Mouse (Mus musculus): Measurements from ENCODE around the gene Psmd7. TPM values are rescaled to one million over a fixed set of nuclear protein-coding genes. Genes with fewer than 3 reads are reported as not detected.

The Psmd7 gene
- total and polyA plus RNA-seq, 3 experiments: 55.3 to 101 (median 91.2) TPM

- no peaks in the 10 kb centered on the region for H3K36me3 ChIP-seq (ENCODE audit: control insufficient read depth, insufficient read depth, low read length)
- intact Hi-C loops (cut with DNase I): no loop called here
- no peak overlapping the region for H3K27ac ChIP-seq
- 86% methylated on average over 10 of the region's 10 CpGs for WGBS
- H3K4me1 ChIP-seq (ENCODE audit: control insufficient read depth, insufficient read depth, low read length): no peaks in the 10 kb centered on the region
- H3K4me3 ChIP-seq: no peak overlapping the region
- H3K79me2 ChIP-seq (replicated peaks; ENCODE audit: control insufficient read depth, insufficient read depth, low read length): no peaks in the 10 kb centered on the region
- TF ChIP-seq CTCF (IDR thresholded peaks at IDR 0.05) (no peak), POLR2A (IDR thresholded peaks at IDR 0.05; ENCODE audit: insufficient read depth, low read depth, low read length) (no peak), EP300 (IDR thresholded peaks at IDR 0.05; ENCODE audit: insufficient read depth, low read depth, low read length) (no peak)
- no peaks in the 10 kb centered on the region for H3K27me3 ChIP-seq (ENCODE audit: control insufficient read depth, insufficient read depth, low read length)
- no peak for DNase-seq
- no peak overlapping the region for H3K9ac ChIP-seq (ENCODE audit: low read depth, low read length)
These were observed 33.8 kb upstream of the Psmd7 start for GRCm38 (mm10) chr8:107621930-107622623.

- intact Hi-C loops (cut with DNase I): no loop called here
- TF ChIP-seq POLR2A (IDR thresholded peaks at IDR 0.05; ENCODE audit: insufficient read depth, low read depth, low read length): no peak
- TF ChIP-seq CTCF (IDR thresholded peaks at IDR 0.05): no peak
- no peak for TF ChIP-seq EP300 (IDR thresholded peaks at IDR 0.05; ENCODE audit: insufficient read depth, low read depth, low read length)
- no peak overlapping the region for H3K27ac ChIP-seq
- H3K36me3 ChIP-seq (ENCODE audit: control insufficient read depth, insufficient read depth, low read length): no peaks in the 10 kb centered on the region
- no peak overlapping the region for H3K9ac ChIP-seq (ENCODE audit: low read depth, low read length)
- DNase-seq: no peak
- H3K79me2 ChIP-seq (replicated peaks; ENCODE audit: control insufficient read depth, insufficient read depth, low read length): no peaks in the 10 kb centered on the region
- no peak overlapping the region for H3K4me3 ChIP-seq
- H3K27me3 ChIP-seq (ENCODE audit: control insufficient read depth, insufficient read depth, low read length): no peaks in the 10 kb centered on the region
- 20% methylated on average over 3 of the region's 3 CpGs for WGBS
- no peaks in the 10 kb centered on the region for H3K4me1 ChIP-seq (ENCODE audit: control insufficient read depth, insufficient read depth, low read length)
These were observed 32.9 kb upstream of the Psmd7 start for GRCm38 (mm10) chr8:107621136-107621535.

- intact Hi-C loops (cut with DNase I): no loop called here
- Histone ChIP-seq H3K4me1 (ENCODE audit: control insufficient read depth, insufficient read depth, low read length) (no peaks in the 10 kb centered on the region), H3K4me3 (no peak overlapping the region), H3K36me3 (ENCODE audit: control insufficient read depth, insufficient read depth, low read length) (no peaks in the 10 kb centered on the region), H3K27ac (no peak overlapping the region), H3K27me3 (ENCODE audit: control insufficient read depth, insufficient read depth, low read length) (no peaks in the 10 kb centered on the region), H3K79me2 (replicated peaks; ENCODE audit: control insufficient read depth, insufficient read depth, low read length) (no peaks in the 10 kb centered on the region), H3K9ac (ENCODE audit: low read depth, low read length) (no peak overlapping the region)
- DNase-seq: peak in 1 of 2 experiments; percentile 3
- TF ChIP-seq EP300 (IDR thresholded peaks at IDR 0.05; ENCODE audit: insufficient read depth, low read depth, low read length) (no peak), POLR2A (IDR thresholded peaks at IDR 0.05; ENCODE audit: insufficient read depth, low read depth, low read length) (no peak), CTCF (IDR thresholded peaks at IDR 0.05) (no peak)
- 75% methylated on average over 10 of the region's 10 CpGs for WGBS
These were observed 30.2 kb upstream of the Psmd7 start for GRCm38 (mm10) chr8:107618499-107618898.

GRCm38 (mm10) chr8:107613411-107613810 is 25.1 kb upstream of the Psmd7 start:
- H3K27me3 ChIP-seq (ENCODE audit: control insufficient read depth, insufficient read depth, low read length): no peaks in the 10 kb centered on the region
- no peak overlapping the region for H3K9ac ChIP-seq (ENCODE audit: low read depth, low read length)
- intact Hi-C loops (cut with DNase I): no loop called here
- H3K79me2 ChIP-seq (replicated peaks; ENCODE audit: control insufficient read depth, insufficient read depth, low read length): no peaks in the 10 kb centered on the region
- no peaks in the 10 kb centered on the region for H3K36me3 ChIP-seq (ENCODE audit: control insufficient read depth, insufficient read depth, low read length)
- 80% methylated on average over 6 of the region's 6 CpGs for WGBS
- TF ChIP-seq EP300 (IDR thresholded peaks at IDR 0.05; ENCODE audit: insufficient read depth, low read depth, low read length): no peak
- TF ChIP-seq CTCF (IDR thresholded peaks at IDR 0.05): no peak
- no peak for TF ChIP-seq POLR2A (IDR thresholded peaks at IDR 0.05; ENCODE audit: insufficient read depth, low read depth, low read length)
- no peaks in the 10 kb centered on the region for H3K4me1 ChIP-seq (ENCODE audit: control insufficient read depth, insufficient read depth, low read length)
- DNase-seq: no peak
- no peak overlapping the region for H3K4me3 ChIP-seq
- no peak overlapping the region for H3K27ac ChIP-seq

- DNase-seq: no peak
These were observed 22.6 kb upstream of the Psmd7 start for GRCm38 (mm10) chr8:107610845-107611244.

GRCm38 (mm10) chr8:107608751-107609150 is 20.5 kb upstream of the Psmd7 start:
- Histone ChIP-seq H3K79me2 (replicated peaks; ENCODE audit: control insufficient read depth, insufficient read depth, low read length) (no peaks in the 10 kb centered on the region), H3K9ac (ENCODE audit: low read depth, low read length) (no peak overlapping the region), H3K27ac (no peak overlapping the region), H3K36me3 (ENCODE audit: control insufficient read depth, insufficient read depth, low read length) (no peaks in the 10 kb centered on the region), H3K27me3 (ENCODE audit: control insufficient read depth, insufficient read depth, low read length) (no peaks in the 10 kb centered on the region; the same call in 1 of the 2 replicates), H3K4me1 (ENCODE audit: control insufficient read depth, insufficient read depth, low read length) (no peaks in the 10 kb centered on the region), H3K4me3 (no peak overlapping the region)
- TF ChIP-seq POLR2A (IDR thresholded peaks at IDR 0.05; ENCODE audit: insufficient read depth, low read depth, low read length) (no peak), CTCF (IDR thresholded peaks at IDR 0.05) (no peak), EP300 (IDR thresholded peaks at IDR 0.05; ENCODE audit: insufficient read depth, low read depth, low read length) (no peak)
- intact Hi-C loops (cut with DNase I): loop anchor here (10.0 kb wide), 1 partner anchor 1306 kb away; no protein-coding TSS in a partner anchor
- no peak for DNase-seq
- 73% methylated on average over 7 of the region's 7 CpGs for WGBS

More at GRCm38 (mm10) chr8:107610845-107611244, 22.6 kb upstream of the Psmd7 start:
- Histone ChIP-seq H3K4me3 (no peak overlapping the region), H3K9ac (ENCODE audit: low read depth, low read length) (no peak overlapping the region), H3K36me3 (ENCODE audit: control insufficient read depth, insufficient read depth, low read length) (no peaks in the 10 kb centered on the region), H3K4me1 (ENCODE audit: control insufficient read depth, insufficient read depth, low read length) (no peaks in the 10 kb centered on the region), H3K27me3 (ENCODE audit: control insufficient read depth, insufficient read depth, low read length) (no peaks in the 10 kb centered on the region), H3K79me2 (replicated peaks; ENCODE audit: control insufficient read depth, insufficient read depth, low read length) (no peaks in the 10 kb centered on the region), H3K27ac (no peak overlapping the region)
- TF ChIP-seq POLR2A (IDR thresholded peaks at IDR 0.05; ENCODE audit: insufficient read depth, low read depth, low read length): no peak
- no peak for TF ChIP-seq EP300 (IDR thresholded peaks at IDR 0.05; ENCODE audit: insufficient read depth, low read depth, low read length)
- no peak for TF ChIP-seq CTCF (IDR thresholded peaks at IDR 0.05)
- 37% methylated on average over 11 of the region's 11 CpGs for WGBS
- intact Hi-C loops (cut with DNase I): no loop called here

All from heart, adult 2 months (tissue).